Mouse (Mus musculus) cerebellum, adult 11 months (tissue): ENCODE measurements around the gene Lix1l.
"Not testable (repeated sequence)": the region's sequence is repeated elsewhere in the genome, so short reads cannot be mapped to it uniquely, and the experiment has no call there.

Source experiments
- DNase-seq: peaks from one replicate; pipeline ENCODE4 v3.0.0; 2022

Gene Lix1l

DNA sequence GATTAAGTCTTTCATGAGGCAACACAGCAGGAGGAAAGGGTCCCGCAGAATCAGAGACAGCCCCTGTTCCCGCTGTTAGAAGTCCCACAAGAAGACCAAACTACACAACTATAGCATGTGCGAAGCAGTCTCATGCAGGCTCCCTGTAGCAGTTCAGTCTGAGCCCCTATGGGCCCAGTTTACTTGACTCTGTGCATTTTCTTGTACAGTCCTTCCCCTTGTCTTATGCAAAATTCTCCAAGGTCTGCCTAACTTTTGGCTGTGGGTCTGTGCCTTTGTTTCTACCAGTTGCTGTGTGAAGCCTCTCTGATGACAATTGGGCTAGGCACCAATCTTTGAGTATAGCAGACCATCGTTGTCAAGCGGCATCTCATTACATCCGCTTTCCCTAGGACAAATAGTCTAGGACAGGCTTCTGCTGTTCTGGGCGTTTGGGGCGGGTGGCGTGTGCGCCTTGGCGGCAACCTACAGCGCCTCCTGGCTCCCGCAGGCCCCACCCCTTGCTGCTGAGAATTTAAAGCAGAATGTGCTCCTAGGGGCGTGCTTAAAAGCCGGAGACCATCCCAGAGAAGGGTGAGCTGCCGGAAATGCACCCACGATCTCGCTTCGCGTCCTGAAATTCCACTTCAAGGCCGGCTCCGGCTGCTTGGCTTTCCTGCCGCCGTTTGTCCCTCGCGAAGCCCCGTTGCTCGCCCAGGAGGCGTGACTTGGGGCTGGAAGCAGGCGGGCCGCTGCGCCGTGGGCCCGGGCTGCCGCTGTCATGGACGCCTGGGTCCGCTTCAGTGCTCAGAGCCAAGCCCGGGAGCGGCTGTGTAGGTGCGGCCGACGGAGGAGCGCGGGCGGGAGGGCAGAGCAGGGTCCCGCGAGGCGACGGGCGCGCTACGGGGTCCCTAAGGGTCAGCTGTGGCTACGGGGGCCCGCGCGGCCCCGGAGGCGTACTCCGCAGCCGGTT lies 34.3 kb downstream of the Lix1l start, which contains the start of the genes Pex11b and Gm42957:
Pex11b (plus strand) TSS at position 449 of the 952 bp plus-strand sequence.
Gm42957 (plus strand) TSS at position 547 of the 952 bp plus-strand sequence.
- DNase-seq: peak; percentile 77

DNA sequence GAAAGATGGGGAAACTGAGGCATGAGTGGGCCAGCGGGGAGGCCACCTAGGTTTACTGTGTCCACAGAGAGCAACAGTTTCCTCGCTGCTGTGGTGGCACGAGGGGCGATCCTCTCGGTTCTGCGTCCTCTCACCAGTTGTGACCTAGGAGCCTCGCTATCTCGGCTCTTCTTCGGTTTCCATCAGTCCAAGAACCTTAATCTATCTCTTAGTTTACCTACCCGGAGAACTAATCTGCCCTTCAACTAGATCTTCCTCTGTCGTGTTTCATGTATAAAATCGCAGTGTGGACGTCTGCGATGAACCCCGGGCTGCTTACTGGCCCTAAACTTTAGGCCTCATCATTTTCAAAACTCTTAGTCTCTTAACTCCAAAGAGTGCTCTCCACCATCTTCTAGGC lies 35.0 kb downstream of the Lix1l start:
- DNase-seq: no peak

GRCm38 (mm10) chr3:96636448-96636847 lies 35.5 kb downstream of the Lix1l start:
- DNase-seq: no peak

DNA sequence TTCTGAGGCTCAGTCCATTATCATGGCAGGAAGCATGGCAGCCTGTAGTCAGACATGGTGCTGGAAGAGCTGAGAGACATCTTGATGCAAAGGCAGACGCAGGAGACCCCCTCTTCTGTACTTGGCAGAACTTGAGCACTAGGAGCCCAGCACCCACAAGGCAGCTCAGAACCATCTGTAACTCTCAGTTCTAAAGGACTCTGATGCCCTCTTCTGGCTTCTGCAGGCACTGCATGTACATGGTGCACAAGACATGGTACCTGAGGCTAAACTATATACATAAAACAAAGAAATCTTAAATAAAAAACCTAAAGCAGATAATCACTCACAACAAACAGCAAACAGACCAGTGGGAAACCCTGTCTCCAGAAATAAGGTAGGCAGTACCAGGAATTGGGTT lies 38.3 kb downstream of the Lix1l start:
- DNase-seq: no peak

DNA sequence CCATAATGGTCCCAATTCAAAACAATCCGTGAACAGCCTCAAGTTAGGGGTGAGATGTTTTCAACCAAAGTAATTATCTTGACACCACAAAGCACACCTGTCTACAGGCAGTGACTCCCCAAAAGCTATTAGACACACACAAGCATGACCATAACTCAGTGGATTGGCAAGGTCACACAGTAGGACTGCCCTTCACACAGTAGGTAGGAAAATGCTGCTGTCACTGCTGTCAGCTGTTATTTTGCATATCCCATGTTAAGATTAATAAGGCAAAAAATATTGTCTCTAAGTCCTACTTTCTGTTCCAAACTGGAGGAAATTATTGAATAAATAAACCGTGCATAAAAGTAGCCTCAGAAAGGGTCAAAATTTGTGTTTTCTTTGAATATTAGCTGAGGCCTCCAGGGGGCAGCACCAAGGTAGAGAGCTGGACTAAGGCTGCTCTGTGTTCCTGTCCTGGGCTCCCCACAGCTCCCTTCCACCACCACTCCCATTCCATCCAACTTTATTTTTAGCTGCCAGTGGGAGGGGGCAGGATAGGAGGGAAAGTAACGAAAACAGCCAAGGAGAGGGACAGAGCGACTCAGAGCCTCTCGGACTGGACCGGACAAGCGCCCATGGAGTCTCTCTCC lies 44.2 kb downstream of the Lix1l start, which contains the start of gene Itga10:
Itga10 (plus strand) TSS at position 567 of the 632 bp plus-strand sequence.
- no peak for DNase-seq

- no peak for DNase-seq
Observed at GRCm38 (mm10) chr3:96647365-96647764, 46.4 kb downstream of the Lix1l start.

- no peak for DNase-seq
Observed at GRCm38 (mm10) chr3:96660901-96661300, 60.0 kb downstream of the Lix1l start.

GRCm38 (mm10) chr3:96662731-96663316 lies 61.9 kb downstream of the Lix1l start:
- DNase-seq: no peak

DNA sequence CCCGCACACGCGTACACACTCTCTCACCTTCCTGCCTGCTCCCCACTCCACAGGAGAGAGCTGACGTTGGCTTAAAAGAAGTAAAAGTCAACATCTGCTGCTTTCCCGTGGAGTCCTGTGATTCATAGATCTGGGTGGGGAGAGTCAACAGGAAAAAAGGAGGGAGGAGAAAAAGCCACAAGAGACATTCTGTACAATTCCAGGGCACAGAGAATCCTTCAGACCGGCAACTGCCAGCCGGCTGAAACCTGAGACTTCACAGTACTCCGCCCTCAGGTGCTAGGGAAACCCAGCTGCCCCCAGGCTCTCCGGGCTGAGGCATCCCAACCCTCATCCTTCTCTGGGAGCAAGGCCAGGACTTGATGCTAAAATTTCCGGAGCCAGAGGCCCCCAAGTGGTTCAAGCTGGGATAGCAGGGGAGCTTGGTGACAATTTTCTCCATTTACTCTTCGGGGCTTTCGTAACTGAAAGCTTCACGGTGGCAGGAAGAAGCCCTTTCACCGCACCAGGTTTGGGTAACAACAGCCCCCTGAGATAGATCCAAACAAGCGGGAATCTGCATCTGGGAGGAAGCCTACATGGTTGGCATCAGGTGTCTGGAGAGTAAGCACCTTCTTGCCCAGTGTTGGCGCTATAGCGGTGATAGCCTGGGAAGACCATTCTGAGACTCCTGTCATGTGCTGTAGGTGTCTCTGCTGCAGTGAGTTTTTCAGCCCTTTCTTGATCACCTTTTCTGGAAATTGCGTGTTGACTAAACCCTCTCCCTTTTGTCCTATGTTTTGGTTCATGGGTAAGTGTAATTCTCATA lies 62.7 kb downstream of the Lix1l start:
- peak; percentile 88 for DNase-seq

DNA sequence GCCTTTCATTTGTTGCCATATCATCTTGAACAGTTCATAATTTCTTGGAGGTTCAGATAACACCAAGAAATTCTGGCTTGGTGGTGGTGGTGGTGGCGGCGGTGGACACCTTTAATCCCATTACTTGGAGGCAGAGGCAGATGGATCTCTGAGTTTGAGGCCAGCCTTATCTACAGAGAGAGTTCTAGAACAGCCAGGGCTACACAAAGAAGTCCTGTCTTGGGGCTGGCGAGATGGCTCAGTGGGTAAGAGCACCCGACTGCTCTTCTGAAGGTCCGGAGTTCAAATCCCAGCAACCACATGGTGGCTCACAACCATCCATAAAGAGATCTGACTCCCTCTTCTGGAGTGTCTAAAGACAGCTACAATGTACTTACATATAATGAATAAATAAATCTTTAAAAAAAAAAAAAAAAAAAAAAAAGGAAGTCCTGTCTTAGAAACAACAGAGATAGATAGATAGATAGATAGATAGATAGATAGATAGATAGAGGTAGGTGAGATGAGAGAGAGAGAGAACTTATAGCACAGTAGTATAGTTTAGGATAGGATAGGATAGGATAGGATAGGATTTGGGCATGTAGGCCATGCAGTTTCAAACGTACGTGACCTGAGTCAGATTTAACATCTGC lies 64.9 kb downstream of the Lix1l start:
- DNase-seq: not testable (repeated sequence)

DNA sequence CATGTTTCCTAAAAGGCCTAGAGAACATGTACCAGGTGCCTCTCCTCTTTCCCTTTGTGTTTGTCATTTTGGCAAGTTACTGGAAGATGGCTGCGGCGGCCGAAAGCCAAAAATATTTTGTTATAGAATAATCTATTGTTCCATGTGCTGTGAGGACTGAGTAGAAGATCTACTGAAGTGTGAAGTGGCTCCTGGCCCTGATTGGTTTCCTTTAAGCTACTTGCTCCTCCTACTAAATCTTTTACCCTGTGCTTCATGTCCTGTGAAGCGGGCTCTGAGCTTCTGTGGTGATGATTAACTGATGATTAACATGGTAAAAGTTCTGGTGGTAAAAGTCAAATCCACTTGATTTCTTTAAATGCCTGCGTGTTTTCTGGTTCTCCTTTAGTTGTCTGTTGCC lies 66.0 kb downstream of the Lix1l start:
- DNase-seq: no peak

DNA sequence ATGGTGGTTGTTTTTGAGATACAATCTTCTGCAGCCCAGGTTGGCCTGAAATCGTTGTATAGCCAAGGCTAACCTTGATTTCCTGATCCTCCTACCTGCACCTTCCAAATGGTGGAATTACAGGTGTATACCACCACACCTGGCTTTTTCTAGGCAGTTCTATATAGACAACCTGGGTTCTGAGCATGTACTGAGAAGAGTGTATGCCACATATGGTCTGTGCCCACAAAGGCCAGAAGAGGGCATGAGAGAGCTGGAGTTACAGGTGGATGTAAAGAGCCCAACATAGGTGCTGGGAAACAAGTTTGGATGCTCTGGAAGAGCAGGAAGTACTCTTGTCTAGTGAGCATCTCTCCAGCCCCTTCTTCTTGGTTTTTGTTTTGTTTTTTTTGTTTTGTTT lies 66.4 kb downstream of the Lix1l start:
- DNase-seq: no peak

DNA sequence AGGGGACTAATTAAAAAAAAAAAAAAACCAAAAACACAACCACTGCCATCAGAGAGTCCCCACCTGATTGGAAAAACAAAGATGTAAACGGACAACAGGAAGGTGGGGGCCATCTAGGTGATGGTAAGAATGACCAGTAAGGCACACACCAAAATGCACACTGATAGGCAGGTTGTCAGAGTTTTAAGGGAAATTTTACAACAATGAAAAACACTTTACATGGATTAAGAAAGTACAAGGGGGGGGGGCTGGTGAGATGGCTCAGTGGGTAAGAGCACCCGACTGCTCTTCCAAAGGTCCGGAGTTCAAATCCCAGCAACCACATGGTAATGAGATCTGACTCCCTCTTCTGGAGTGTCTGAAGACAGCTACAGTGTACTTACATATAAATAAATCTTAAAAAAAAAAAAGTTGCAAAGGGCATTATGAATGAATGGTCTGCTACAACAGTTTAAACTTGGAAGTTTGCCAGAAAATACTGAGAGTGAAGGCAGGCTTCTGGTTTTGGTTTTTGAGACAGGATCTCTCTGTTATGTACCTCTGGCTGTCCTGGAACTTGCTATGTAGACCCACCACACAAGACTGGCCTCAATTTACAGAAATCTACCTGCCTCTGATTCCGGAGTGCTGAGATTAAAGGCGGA lies 67.6 kb downstream of the Lix1l start:
- DNase-seq: no peak

GRCm38 (mm10) chr3:96669727-96670468 lies 68.9 kb downstream of the Lix1l start, which contains the start of gene Ankrd35:
Ankrd35 (plus strand) TSS chr3:96670131.
- peak; percentile 76 for DNase-seq

GRCm38 (mm10) chr3:96671519-96671918 lies 70.6 kb downstream of the Lix1l start:
- no peak for DNase-seq

- DNase-seq: no peak
Observed at GRCm38 (mm10) chr3:96673514-96673913, 72.6 kb downstream of the Lix1l start.

- DNase-seq: no peak
Observed at GRCm38 (mm10) chr3:96674442-96674841, 73.5 kb downstream of the Lix1l start.

- no peak for DNase-seq
Observed at GRCm38 (mm10) chr3:96675171-96675570, 74.2 kb downstream of the Lix1l start.

- DNase-seq: no peak
Observed at GRCm38 (mm10) chr3:96675690-96676089, 74.7 kb downstream of the Lix1l start.
